Mouse (Mus musculus) liver, embryonic 14 days (tissue): ENCODE data around the gene Adcy7. TPM values are rescaled to one million over a fixed set of nuclear protein-coding genes. Genes with fewer than 3 reads are reported as not detected.

Experiments used
- polyA plus RNA-seq: library from polyadenylated mRNA; depleted of rRNA; stranded (reverse); fragments of >200 nt; gene quantifications from 2 replicates; pipeline ENCODE4 v1.2.3, GENCODE M21; 2012; rRNA removed

Gene Adcy7
- 22.8 and 26.9 TPM in 2 replicates for polyA plus RNA-seq

DNA sequence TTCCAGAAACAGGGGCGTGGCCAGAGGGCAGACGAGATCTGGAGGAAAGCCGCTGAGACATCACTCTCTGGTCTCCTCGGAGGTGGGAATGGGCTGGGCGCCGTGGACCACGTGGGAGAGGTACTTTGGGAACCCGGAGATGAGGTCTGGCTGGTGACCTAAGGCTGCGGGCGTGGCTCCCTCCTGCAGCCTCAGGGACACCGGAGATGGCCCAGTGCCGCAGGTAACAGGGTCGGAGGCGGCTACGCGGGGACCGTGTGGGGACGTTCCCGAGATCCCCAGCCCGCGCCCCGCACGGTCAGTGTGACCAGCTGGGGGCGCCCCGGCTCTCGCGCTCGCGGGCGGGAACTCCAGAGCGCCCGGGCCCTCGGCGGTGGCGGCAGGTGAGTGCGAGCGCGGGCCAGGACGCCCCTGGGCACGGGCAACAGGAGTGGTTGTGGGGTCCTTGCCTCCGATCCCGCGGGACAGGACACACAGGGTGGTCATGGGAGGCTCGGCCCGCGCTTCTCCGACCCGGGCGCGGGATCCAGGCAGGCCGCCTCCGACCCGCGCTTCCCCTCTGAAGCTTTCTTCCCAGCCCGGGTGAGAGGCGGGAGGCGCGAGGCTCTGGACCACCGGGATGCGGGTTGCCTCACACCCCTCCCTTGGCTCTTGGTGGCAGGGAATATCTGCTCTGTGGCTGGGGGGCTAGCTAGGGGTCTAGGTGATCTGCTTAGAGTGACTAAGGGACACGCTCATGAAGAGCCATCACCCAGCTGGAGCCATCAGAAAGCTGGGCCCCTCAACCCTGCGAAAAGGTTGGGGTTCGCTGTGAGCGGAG lies at the start of gene Adcy7:
TSS of gene Adcy7 (plus strand) at position 173 of the 820 bp plus-strand sequence.

DNA sequence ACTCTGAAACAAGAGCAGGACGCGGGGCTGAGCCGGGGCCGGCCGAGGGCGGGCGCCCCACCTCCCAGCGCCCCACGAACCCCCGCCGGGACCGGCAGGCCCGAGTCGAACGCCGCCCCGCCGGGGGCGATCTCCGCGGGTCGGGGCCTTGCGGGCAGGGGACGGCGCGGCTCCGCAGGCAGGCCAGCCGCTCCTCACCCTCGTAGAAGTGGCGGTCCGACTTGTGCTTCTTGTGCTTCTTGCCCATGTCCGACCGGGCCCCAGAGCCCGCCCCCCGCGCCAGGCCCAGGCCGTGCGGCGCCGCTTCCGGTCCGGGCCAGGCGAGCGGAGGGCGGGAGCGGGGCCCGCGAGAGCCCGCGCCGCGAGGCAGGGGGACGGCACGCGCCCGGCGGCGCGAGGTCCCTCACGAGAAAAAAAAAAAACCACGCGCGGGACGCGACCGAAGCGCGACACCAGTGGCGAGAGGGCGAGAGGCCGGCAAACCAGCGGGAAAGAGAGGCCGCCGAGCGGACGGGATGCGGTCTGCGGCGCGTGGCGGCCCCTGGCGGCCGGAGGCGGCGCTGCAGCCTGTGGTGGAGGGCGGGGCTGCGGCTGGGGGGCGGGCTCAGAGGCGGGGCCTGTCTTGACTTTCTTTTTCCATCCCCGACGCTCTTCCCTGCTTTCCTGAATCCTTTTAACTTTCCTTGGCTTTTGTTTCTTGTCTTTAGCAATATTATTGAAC lies 89.7 kb downstream of the Adcy7 start, which contains the start of gene Brd7:
TSS of gene Brd7 (minus strand) at position 487 of the 721 bp plus-strand sequence.

Other genes starting within 250 kb of the Adcy7 start
- 20.5 and 24.5 TPM in 2 replicates for gene Cnep1r1, start 153.6 kb upstream of the Adcy7 start, polyA plus RNA-seq
- 17.4 and 19.5 TPM in 2 replicates for gene Heatr3, start 134.5 kb upstream of the Adcy7 start, polyA plus RNA-seq
- 8.9 and 10.0 TPM in 2 replicates for gene Tent4b, start 73.2 kb upstream of the Adcy7 start, polyA plus RNA-seq
- gene Brd7, start 89.8 kb downstream of the Adcy7 start, polyA plus RNA-seq = 29.3 and 29.8 TPM in 2 replicates
- 0.91 and 1.1 TPM in 2 replicates for gene Nkd1, start 249.0 kb downstream of the Adcy7 start, polyA plus RNA-seq